Mouse (Mus musculus) testis, adult 2 months (tissue): Measurements from ENCODE around the gene Sac3d1. TPM values are rescaled to one million over a fixed set of nuclear protein-coding genes. Genes with fewer than 3 reads are reported as not detected.
A peak's percentile ranks its signal among the peaks of the same experiment; 100 is the strongest.

Source experiments
- H3K27ac ChIP-seq: fragments of 200-500 bp; 2 replicates; pipeline ENCODE4 v1.5.1; 2012; ENCODE audit warnings: low read depth, low read length; ENCODE audit not compliant: control insufficient read depth, insufficient read depth
- H3K27me3 ChIP-seq: fragments of 200-500 bp; 2 replicates; pipeline ENCODE4 v1.6.1; 2012; ENCODE audit warnings: mild to moderate bottlenecking, low read length, moderate library complexity; ENCODE audit not compliant: control insufficient read depth, insufficient read depth
- H3K36me3 ChIP-seq: fragments of 200-500 bp; 2 replicates; pipeline ENCODE4 v1.6.1; 2012; ENCODE audit warnings: mild to moderate bottlenecking, low read length; ENCODE audit not compliant: control insufficient read depth, insufficient read depth
- H3K4me1 ChIP-seq: fragments of 200-500 bp; 2 replicates; pipeline ENCODE4 v1.6.1; 2012; ENCODE audit warnings: low read length; ENCODE audit not compliant: control insufficient read depth, insufficient read depth
- H3K4me3 ChIP-seq: fragments of 200-500 bp; 2 replicates; pipeline ENCODE4 v1.5.1; 2012; ENCODE audit warnings: low read depth, mild to moderate bottlenecking, low read length, moderate library complexity, mixed read lengths; ENCODE audit not compliant: control insufficient read depth
- CTCF ChIP-seq: fragments of 200-500 bp; IDR thresholded peaks from 2 replicates; pipeline ENCODE4 v1.5.1; 2012; ENCODE audit warnings: low read depth, mild to moderate bottlenecking, inconsistent platforms, low read length, moderate library complexity; ENCODE audit not compliant: control insufficient read depth, insufficient read depth, insufficient replicate concordance
- POLR2A ChIP-seq: fragments of 200-500 bp; IDR thresholded peaks from 2 replicates; pipeline ENCODE4 v1.6.1; 2012; ENCODE audit warnings: low read depth, mild to moderate bottlenecking, inconsistent platforms, low read length, moderate library complexity; ENCODE audit not compliant: control insufficient read depth
- polyA plus RNA-seq: library from polyadenylated mRNA; depleted of rRNA; stranded (reverse); fragments of >200 nt; gene quantifications from 2 replicates; pipeline ENCODE4 v1.2.3, GENCODE M21; 2012

The Sac3d1 gene
- polyA plus RNA-seq, 1 experiment: 22.3 TPM

DNA sequence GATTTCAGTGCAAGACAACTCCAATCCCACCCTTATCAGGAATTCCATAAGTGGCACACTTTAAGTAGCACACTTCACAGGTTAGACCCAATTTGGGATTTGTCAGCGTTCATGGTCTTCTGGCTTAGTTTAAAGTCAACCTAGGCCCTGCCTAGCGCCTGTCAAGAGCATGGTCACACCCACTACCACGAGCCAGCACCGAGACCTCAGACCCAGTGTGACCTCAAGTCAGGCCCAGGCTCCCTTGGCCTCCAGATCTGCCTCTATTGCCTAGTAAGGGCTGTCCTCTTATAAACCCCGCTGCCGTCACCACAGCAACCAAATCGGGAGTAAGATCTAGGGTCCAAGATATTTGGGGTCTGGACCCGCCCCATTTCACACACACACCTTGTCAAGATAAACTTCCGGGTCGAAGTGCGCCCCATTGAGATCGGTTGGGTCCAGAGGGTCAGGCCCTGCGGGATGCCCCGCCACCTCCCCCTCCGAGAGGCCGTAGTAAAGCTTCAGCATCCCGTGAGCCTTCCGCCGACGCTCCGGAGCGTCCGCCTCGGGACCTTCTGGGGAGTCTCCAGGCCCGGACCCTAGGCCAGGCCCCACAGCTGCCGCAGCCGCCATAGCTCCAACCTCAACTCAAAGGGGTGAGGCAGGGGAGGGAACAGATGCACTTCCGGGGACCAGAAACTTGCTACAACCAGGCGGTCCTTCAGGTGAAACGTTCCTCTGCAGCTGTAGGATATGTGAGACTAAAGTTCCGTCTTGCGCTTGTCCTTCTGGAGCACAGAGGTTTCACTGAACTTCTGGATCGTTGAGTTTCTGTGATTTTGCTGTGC, 41.7 kb downstream of the Sac3d1 start, which contains the start of gene Vps51:
Gene Vps51 (minus strand): TSS at position 668 of the 830 bp plus-strand sequence.
- peak within 1 kb of the TSS; percentile 80 for H3K27ac ChIP-seq
- peak; percentile 78 for TF ChIP-seq POLR2A
- no peak for TF ChIP-seq CTCF
- H3K4me3 ChIP-seq: peak within 1 kb of the TSS; percentile 85
- H3K27me3 ChIP-seq: no peaks in the 10 kb centered on the region
- peaks cover 6% of the 10 kb centered on the region for H3K4me1 ChIP-seq
- H3K36me3 ChIP-seq: peaks cover 1% of the 10 kb centered on the region

DNA sequence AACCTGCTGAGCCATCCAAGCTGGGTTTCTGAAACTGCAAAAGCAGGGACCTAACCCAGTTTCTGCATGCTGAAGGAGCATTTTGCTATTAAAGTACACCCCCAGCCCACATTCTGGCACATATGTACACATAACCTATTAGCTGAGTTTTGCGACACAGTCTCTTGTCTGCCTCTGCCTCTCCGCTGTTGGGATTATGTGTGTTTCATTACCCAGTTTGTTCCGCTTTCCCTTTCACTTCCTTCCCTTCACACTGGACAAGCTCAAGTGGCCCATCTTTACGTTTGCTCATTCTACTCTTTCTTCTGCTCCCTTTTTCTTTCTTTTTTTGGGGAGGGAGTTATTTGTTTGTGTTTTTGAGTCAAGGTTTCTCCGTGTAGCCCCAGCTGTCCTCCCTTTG, 44.6 kb downstream of the Sac3d1 start:
- TF ChIP-seq CTCF: no peak
- no peak for TF ChIP-seq POLR2A
- H3K4me3 ChIP-seq: no peak overlapping the region
- H3K27me3 ChIP-seq: no peaks in the 10 kb centered on the region
- H3K4me1 ChIP-seq: peaks cover 6% of the 10 kb centered on the region
- no peaks in the 10 kb centered on the region; the same call in 1 of the 2 replicates for H3K36me3 ChIP-seq
- H3K27ac ChIP-seq: no peak overlapping the region

DNA sequence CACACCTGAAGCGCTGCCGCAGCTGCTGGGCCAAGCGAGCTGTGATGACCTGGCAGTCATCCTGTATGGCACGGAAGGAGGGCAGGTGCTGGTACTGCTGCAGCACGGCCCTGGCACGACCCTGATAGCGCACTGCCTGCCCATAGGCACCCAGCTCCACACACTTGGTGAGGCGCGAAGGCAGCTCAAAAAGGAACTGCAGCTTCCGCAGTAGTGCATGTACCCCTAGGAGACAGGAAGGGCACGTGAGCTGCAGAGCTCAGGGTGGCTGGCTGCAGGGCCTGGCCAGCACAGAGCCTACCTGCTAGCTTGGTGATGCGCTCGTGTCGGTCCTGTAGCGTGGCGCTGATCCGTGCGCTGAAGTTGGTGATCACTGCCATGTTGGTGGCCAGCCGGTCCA, 47.2 kb downstream of the Sac3d1 start:
- Histone ChIP-seq H3K36me3 (no peaks in the 10 kb centered on the region; the same call in 1 of the 2 replicates), H3K4me3 (no peak overlapping the region), H3K27me3 (no peaks in the 10 kb centered on the region), H3K27ac (no peak overlapping the region), H3K4me1 (peaks cover 21% of the 10 kb centered on the region)
- no peak for TF ChIP-seq CTCF
- TF ChIP-seq POLR2A: no peak

DNA sequence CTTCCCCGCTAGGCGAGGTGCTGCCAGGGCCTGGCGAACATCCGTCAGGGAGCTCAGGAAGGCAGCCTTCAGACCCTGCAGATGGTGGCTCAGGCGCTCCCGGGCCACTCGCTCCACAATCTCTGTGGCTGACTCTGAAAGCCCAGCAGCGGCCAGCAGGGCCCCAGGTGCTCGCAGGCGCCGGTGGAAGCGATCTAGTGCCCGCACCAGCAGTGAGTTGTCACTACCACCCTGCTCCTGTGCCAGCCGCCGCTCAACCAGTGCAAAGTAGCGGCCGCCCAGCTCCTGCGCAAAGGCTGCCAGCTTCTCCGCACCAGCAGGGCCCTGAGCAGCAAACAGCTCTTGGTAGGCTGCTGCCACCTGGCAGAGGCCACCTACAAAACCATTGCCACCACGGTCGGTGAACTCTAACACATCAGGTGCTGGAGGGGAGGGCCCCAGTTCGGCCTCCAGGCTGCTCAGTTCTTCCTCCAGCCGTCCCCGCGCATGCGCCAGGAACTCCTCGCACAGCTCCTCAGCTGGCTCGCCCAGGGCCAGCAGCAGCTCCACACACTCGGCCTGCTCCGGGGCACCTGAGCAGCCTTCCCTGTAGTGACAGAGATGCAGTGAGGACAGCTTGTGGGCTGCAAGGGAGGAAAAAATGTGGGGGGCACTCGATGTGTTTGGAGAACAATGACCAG, 47.7 kb downstream of the Sac3d1 start:
- Histone ChIP-seq H3K36me3 (no peaks in the 10 kb centered on the region; the same call in 1 of the 2 replicates), H3K27me3 (no peaks in the 10 kb centered on the region), H3K4me3 (no peak overlapping the region; the same call in 1 of the 2 replicates), H3K27ac (no peak overlapping the region), H3K4me1 (peaks cover 19% of the 10 kb centered on the region)
- no peak for TF ChIP-seq CTCF
- no peak for TF ChIP-seq POLR2A

DNA sequence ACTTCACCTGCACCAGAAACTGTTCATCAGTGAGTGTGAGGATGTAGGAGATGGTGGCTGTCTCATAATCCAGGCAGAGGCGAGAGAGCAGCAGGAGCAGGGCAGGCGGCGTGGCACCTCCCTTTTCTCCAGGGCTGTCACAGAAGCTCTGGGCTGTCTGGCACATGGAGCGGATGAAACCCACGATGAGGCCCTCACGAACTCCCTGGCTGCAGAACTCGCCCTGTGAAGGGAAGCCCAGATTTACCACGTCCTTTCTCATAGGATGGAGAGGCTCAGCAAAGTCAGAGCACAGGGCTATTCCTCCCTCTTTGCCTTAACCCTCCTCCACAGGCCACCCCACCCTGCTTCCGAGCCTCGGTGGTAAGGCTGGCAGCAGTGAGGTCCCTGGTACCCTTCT, 48.6 kb downstream of the Sac3d1 start:
- H3K27ac ChIP-seq: no peak overlapping the region
- no peaks in the 10 kb centered on the region; the same call in 1 of the 2 replicates for H3K36me3 ChIP-seq
- no peak overlapping the region for H3K4me3 ChIP-seq
- no peaks in the 10 kb centered on the region for H3K27me3 ChIP-seq
- H3K4me1 ChIP-seq: peaks cover 19% of the 10 kb centered on the region
- TF ChIP-seq CTCF: no peak
- TF ChIP-seq POLR2A: no peak

DNA sequence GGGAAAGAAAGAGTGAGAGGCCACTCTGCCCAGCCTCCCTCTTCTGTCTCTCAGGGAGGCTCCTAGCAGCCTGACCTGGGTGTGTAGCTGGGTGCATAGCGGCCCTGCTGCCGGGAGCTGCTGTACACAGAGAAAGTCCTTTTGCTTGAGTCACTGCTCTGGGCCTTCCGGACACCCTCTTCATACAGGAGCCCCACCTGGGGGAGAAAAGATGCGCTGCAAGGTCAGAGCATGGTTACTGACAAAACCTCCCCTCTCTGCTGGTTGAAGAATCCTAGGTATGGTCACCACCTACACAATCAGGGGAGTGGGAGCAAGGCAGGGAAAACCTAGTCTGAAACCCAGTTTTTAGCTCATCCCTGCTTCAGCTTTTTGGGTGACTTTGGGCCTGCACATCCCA, 49.5 kb downstream of the Sac3d1 start:
- no peaks in the 10 kb centered on the region for H3K36me3 ChIP-seq
- no peaks in the 10 kb centered on the region for H3K27me3 ChIP-seq
- no peak overlapping the region for H3K27ac ChIP-seq
- no peak overlapping the region for H3K4me3 ChIP-seq
- TF ChIP-seq POLR2A (no peak), CTCF (no peak)
- peaks cover 19% of the 10 kb centered on the region for H3K4me1 ChIP-seq

DNA sequence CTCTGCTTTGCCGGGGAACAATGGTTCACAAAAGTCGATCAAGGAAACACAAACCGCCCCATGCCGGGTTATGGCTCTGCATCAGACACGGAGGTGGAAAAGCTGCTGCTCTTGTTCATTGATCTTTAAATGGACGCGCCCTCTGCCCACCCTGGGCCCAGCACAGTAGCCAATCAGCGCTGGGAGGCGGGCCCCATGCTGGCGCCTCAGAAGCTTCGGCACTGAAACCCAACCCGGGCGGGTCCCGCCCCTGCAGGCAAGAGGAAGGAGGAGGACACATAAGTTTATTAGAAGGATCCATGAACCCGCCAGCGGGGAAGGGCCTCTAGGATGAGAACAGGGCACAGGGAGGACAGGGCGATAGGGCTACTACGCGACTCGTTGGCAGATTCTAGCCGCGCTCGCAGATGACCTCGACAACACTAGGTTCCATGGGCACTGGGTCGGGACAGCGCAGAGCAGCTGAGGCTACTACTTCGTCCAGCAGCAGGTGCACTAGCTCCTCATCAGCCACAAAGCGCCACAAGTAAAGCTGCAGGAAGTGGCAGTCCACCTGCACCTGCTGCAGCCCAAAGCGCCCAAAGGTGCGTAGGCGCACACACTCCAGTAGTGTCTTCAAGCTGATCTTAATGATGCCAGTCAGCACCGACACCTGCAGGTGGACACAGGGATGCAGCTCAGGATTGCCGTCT, 50.6 kb downstream of the Sac3d1 start, which contains the start of gene Tm7sf2:
Gene Tm7sf2 (minus strand): TSS at position 650 of the 692 bp plus-strand sequence.
- Histone ChIP-seq H3K27ac (no peak within 1 kb of the TSS), H3K4me1 (peaks cover 20% of the 10 kb centered on the region)
- no peak for TF ChIP-seq POLR2A
- TF ChIP-seq CTCF: no peak

More for the DNA sequence above, 50.6 kb downstream of the Sac3d1 start, which contains the start of gene Tm7sf2:
- H3K27me3 ChIP-seq: no peaks in the 10 kb centered on the region
- peak within 1 kb of the TSS; percentile 41 for H3K4me3 ChIP-seq
- H3K36me3 ChIP-seq: no peaks in the 10 kb centered on the region
